Mouse (Mus musculus): ENCODE results near the gene Letmd1. TPM values are rescaled to one million over a fixed set of nuclear protein-coding genes. Genes with fewer than 3 reads are reported as not detected.

Gene Letmd1
- polyA plus RNA-seq, 1 experiment from 2014 or later, result 30.5 TPM

- Histone ChIP-seq H3K36me3 (no peaks in the 10 kb centered on the region), H3K27ac (peak overlapping the region; percentile 24; the same call in 1 of the 2 replicates), H3K9ac (no peak overlapping the region), H3K27me3 (peaks cover 13% of the 10 kb centered on the region; the same call in 1 of the 2 replicates), H3K4me2 (no peak overlapping the region), H3K4me3 (no peak overlapping the region), H3K9me3 (no peaks in the 10 kb centered on the region), H3K4me1 (peaks cover 19% of the 10 kb centered on the region)
- ATAC-seq (ENCODE audit: insufficient number of reproducible peaks, low FRiP score, low TSS enrichment, low read depth), result peak; percentile 30; the same call in 1 of the 2 replicates
- WGBS, result 49% methylated on average over 13 of the region's 13 CpGs
Measured at GRCm38 (mm10) chr15:100428296-100428905, 40.4 kb upstream of the Letmd1 start.

- WGBS, result 73% methylated on average over 11 of the region's 11 CpGs
Measured at GRCm38 (mm10) chr15:100429959-100430565, 38.8 kb upstream of the Letmd1 start.

GRCm38 (mm10) chr15:100433234-100433633, 35.6 kb upstream of the Letmd1 start:
- Histone ChIP-seq H3K4me3 (no peak overlapping the region), H3K27me3 (no peaks in the 10 kb centered on the region), H3K4me2 (no peak overlapping the region), H3K9me3 (no peaks in the 10 kb centered on the region), H3K36me3 (no peaks in the 10 kb centered on the region), H3K4me1 (peaks cover 4% of the 10 kb centered on the region), H3K27ac (no peak overlapping the region), H3K9ac (no peak overlapping the region)
- no peak for ATAC-seq (ENCODE audit: insufficient number of reproducible peaks, low FRiP score, low TSS enrichment, low read depth)
- 71% methylated on average over 4 of the region's 4 CpGs for WGBS

More at GRCm38 (mm10) chr15:100429959-100430565, 38.8 kb upstream of the Letmd1 start:
- peaks cover 6% of the 10 kb centered on the region for H3K4me1 ChIP-seq
- H3K27me3 ChIP-seq, result peaks cover 4% of the 10 kb centered on the region; the same call in 1 of the 2 replicates
- no peak for ATAC-seq (ENCODE audit: insufficient number of reproducible peaks, low FRiP score, low TSS enrichment, low read depth)
- H3K27ac ChIP-seq, result no peak overlapping the region
- no peak overlapping the region for H3K9ac ChIP-seq
- no peak overlapping the region for H3K4me3 ChIP-seq
- H3K9me3 ChIP-seq, result no peaks in the 10 kb centered on the region
- H3K36me3 ChIP-seq, result no peaks in the 10 kb centered on the region
- no peak overlapping the region for H3K4me2 ChIP-seq

GRCm38 (mm10) chr15:100436112-100436511, 32.7 kb upstream of the Letmd1 start:
- Histone ChIP-seq H3K4me1 (no peaks in the 10 kb centered on the region), H3K9me3 (no peaks in the 10 kb centered on the region), H3K27ac (no peak overlapping the region), H3K36me3 (no peaks in the 10 kb centered on the region), H3K4me2 (no peak overlapping the region), H3K9ac (no peak overlapping the region), H3K4me3 (no peak overlapping the region), H3K27me3 (no peaks in the 10 kb centered on the region)
- 72% methylated on average over 4 of the region's 4 CpGs for WGBS
- no peak for ATAC-seq (ENCODE audit: insufficient number of reproducible peaks, low FRiP score, low TSS enrichment, low read depth)

GRCm38 (mm10) chr15:100436518-100436917, 32.3 kb upstream of the Letmd1 start:
- Histone ChIP-seq H3K9ac (no peak overlapping the region), H3K4me2 (no peak overlapping the region), H3K36me3 (no peaks in the 10 kb centered on the region), H3K27me3 (no peaks in the 10 kb centered on the region), H3K4me3 (no peak overlapping the region), H3K9me3 (no peaks in the 10 kb centered on the region), H3K4me1 (no peaks in the 10 kb centered on the region), H3K27ac (no peak overlapping the region)
- no peak for ATAC-seq (ENCODE audit: insufficient number of reproducible peaks, low FRiP score, low TSS enrichment, low read depth)
- WGBS, result 70% methylated on average over 10 of the region's 10 CpGs

- H3K4me2 ChIP-seq, result peak overlapping the region; percentile 64
- no peaks in the 10 kb centered on the region for H3K36me3 ChIP-seq
- no peaks in the 10 kb centered on the region for H3K9me3 ChIP-seq
- peak overlapping the region; percentile 37; the same call in 1 of the 2 replicates for H3K9ac ChIP-seq
- ATAC-seq (ENCODE audit: insufficient number of reproducible peaks, low FRiP score, low TSS enrichment, low read depth), result peak; percentile 88
- H3K27ac ChIP-seq, result peak overlapping the region; percentile 88
- H3K4me1 ChIP-seq, result peaks cover 9% of the 10 kb centered on the region
- peak overlapping the region; percentile 43 for H3K4me3 ChIP-seq
- 3% methylated on average over 27 of the region's 31 CpGs for WGBS
- no peaks in the 10 kb centered on the region for H3K27me3 ChIP-seq
Measured at GRCm38 (mm10) chr15:100443126-100443922, 25.5 kb upstream of the Letmd1 start.

- Histone ChIP-seq H3K4me1 (peaks cover 20% of the 10 kb centered on the region), H3K27me3 (no peaks in the 10 kb centered on the region), H3K36me3 (no peaks in the 10 kb centered on the region), H3K27ac (no peak overlapping the region), H3K9ac (no peak overlapping the region), H3K9me3 (no peaks in the 10 kb centered on the region), H3K4me2 (no peak overlapping the region), H3K4me3 (no peak overlapping the region)
- ATAC-seq (ENCODE audit: insufficient number of reproducible peaks, low FRiP score, low TSS enrichment, low read depth), result no peak
- WGBS, result 67% methylated on average over 2 of the region's 2 CpGs
Measured at GRCm38 (mm10) chr15:100446887-100447286, 21.9 kb upstream of the Letmd1 start.

GRCm38 (mm10) chr15:100448572-100448971, 20.3 kb upstream of the Letmd1 start:
- ATAC-seq (ENCODE audit: insufficient number of reproducible peaks, low FRiP score, low TSS enrichment, low read depth), result no peak
- Histone ChIP-seq H3K27ac (no peak overlapping the region), H3K4me2 (no peak overlapping the region), H3K4me3 (no peak overlapping the region), H3K27me3 (no peaks in the 10 kb centered on the region), H3K36me3 (no peaks in the 10 kb centered on the region), H3K9ac (no peak overlapping the region), H3K9me3 (no peaks in the 10 kb centered on the region), H3K4me1 (peaks cover 17% of the 10 kb centered on the region)
- WGBS, result 72% methylated on average over 4 of the region's 4 CpGs

GRCm38 (mm10) chr15:100449495-100449894, 19.3 kb upstream of the Letmd1 start:
- H3K9me3 ChIP-seq, result no peaks in the 10 kb centered on the region
- ATAC-seq (ENCODE audit: insufficient number of reproducible peaks, low FRiP score, low TSS enrichment, low read depth), result no peak
- 87% methylated on average over 3 of the region's 3 CpGs for WGBS
- H3K4me3 ChIP-seq, result no peak overlapping the region
- no peak overlapping the region for H3K27ac ChIP-seq
- no peak overlapping the region for H3K9ac ChIP-seq
- no peak overlapping the region for H3K4me2 ChIP-seq
- H3K36me3 ChIP-seq, result no peaks in the 10 kb centered on the region
- peaks cover 10% of the 10 kb centered on the region; the same call in 1 of the 2 replicates for H3K4me1 ChIP-seq
- H3K27me3 ChIP-seq, result no peaks in the 10 kb centered on the region

- Histone ChIP-seq H3K4me3 (no peak overlapping the region), H3K9me3 (no peaks in the 10 kb centered on the region), H3K9ac (no peak overlapping the region), H3K27ac (peak overlapping the region; percentile 62; the same call in 1 of the 2 replicates), H3K27me3 (no peaks in the 10 kb centered on the region), H3K36me3 (no peaks in the 10 kb centered on the region), H3K4me2 (no peak overlapping the region; the same call in 1 of the 2 replicates), H3K4me1 (peaks cover 10% of the 10 kb centered on the region; the same call in 1 of the 2 replicates)
- WGBS, result 35% methylated on average over 16 of the region's 16 CpGs
- ATAC-seq (ENCODE audit: insufficient number of reproducible peaks, low FRiP score, low TSS enrichment, low read depth), result no peak
Measured at GRCm38 (mm10) chr15:100451245-100451644, 17.6 kb upstream of the Letmd1 start.

- H3K27me3 ChIP-seq, result no peaks in the 10 kb centered on the region
- ATAC-seq (ENCODE audit: insufficient number of reproducible peaks, low FRiP score, low TSS enrichment, low read depth), result no peak
- H3K4me1 ChIP-seq, result peaks cover 14% of the 10 kb centered on the region; the same call in 1 of the 2 replicates
- no peaks in the 10 kb centered on the region for H3K9me3 ChIP-seq
- H3K4me2 ChIP-seq, result no peak overlapping the region
- 81% methylated on average over 11 of the region's 11 CpGs for WGBS
- no peaks in the 10 kb centered on the region for H3K36me3 ChIP-seq
- H3K4me3 ChIP-seq, result no peak overlapping the region
- H3K27ac ChIP-seq, result no peak overlapping the region
- H3K9ac ChIP-seq, result no peak overlapping the region
Measured at GRCm38 (mm10) chr15:100452486-100452885, 16.3 kb upstream of the Letmd1 start.
